Mouse (Mus musculus) hindbrain, embryonic 12.5 days (tissue): ENCODE results near the gene Nptx1. TPM values are rescaled to one million over a fixed set of nuclear protein-coding genes. Genes with fewer than 3 reads are reported as not detected.

Source experiments
- ATAC-seq: fragments of 200-750 bp; cut with Nextera tagmentation; 2 replicates; pipeline ENCODE4 v1.8.0; 2017; ENCODE audit warnings: moderate TSS enrichment; ENCODE audit not compliant: low FRiP score
- H3K27ac ChIP-seq: fragments of 300-500 bp; sonication (generic); 2 replicates; pipeline ENCODE4 v1.5.1; 2016; ENCODE audit warnings: mild to moderate bottlenecking
- H3K27me3 ChIP-seq: fragments of 300-500 bp; sonication (generic); 2 replicates; pipeline ENCODE4 v1.6.1; 2016; ENCODE audit warnings: mild to moderate bottlenecking
- H3K36me3 ChIP-seq: fragments of 300-500 bp; sonication (generic); 2 replicates; pipeline ENCODE4 v1.6.1; 2016; ENCODE audit warnings: mild to moderate bottlenecking
- H3K4me1 ChIP-seq: fragments of 300-500 bp; sonication (generic); 2 replicates; pipeline ENCODE4 v1.6.1; 2016
- H3K4me2 ChIP-seq: fragments of 300-500 bp; sonication (generic); replicated peaks from 2 replicates; pipeline ENCODE4 v1.6.1; 2016; ENCODE audit warnings: mild to moderate bottlenecking
- H3K4me3 ChIP-seq: fragments of 300-500 bp; sonication (generic); 2 replicates; pipeline ENCODE4 v1.5.1; 2016; ENCODE audit warnings: mild to moderate bottlenecking
- H3K9ac ChIP-seq: fragments of 300-500 bp; sonication (generic); 2 replicates; pipeline ENCODE4 v1.6.1; 2016; ENCODE audit warnings: mild to moderate bottlenecking, moderate library complexity
- H3K9me3 ChIP-seq: fragments of 300-500 bp; sonication (generic); replicated peaks from 2 replicates; pipeline ENCODE4 v1.6.1; 2016; ENCODE audit warnings: mild to moderate bottlenecking
- WGBS: fragments of 180-500 bp; shearing (Covaris S2); methylation state at CpG from one replicate; pipeline ENCODE4 v1.1.7; 2016; 5-methylcytosine and 5-hydroxymethylcytosine counted together
- polyA plus RNA-seq: library from polyadenylated mRNA; unstranded; fragments of >200 nt; fragmentation: Nextera tagmentation; extraction: Ambion mirVana; gene quantifications from 2 replicates; pipeline ENCODE4 v1.2.1, GENCODE M21; 2016

Nptx1 gene
- polyA plus RNA-seq, 1 experiment from 2014 or later, result 14.8 TPM

- Histone ChIP-seq H3K27me3 (peaks cover 49% of the 10 kb centered on the region), H3K4me2 (no peak overlapping the region), H3K4me3 (no peak overlapping the region), H3K36me3 (no peaks in the 10 kb centered on the region), H3K9ac (peak overlapping the region; percentile 27; the same call in 1 of the 2 replicates), H3K4me1 (peaks cover 19% of the 10 kb centered on the region), H3K27ac (no peak overlapping the region), H3K9me3 (no peaks in the 10 kb centered on the region)
- ATAC-seq, result no peak
- 32% methylated on average over 14 of the region's 14 CpGs for WGBS
Observed at GRCm38 (mm10) chr11:119539944-119540343, 7.6 kb downstream of the Nptx1 start.

- Histone ChIP-seq H3K4me2 (no peak overlapping the region), H3K4me3 (no peak overlapping the region), H3K27ac (no peak overlapping the region), H3K9me3 (no peaks in the 10 kb centered on the region), H3K27me3 (0 out of 2 replicates have a peak, but pooled peaks cover 5% of the 10 kb centered on the region), H3K9ac (no peak overlapping the region), H3K36me3 (no peaks in the 10 kb centered on the region), H3K4me1 (0 out of 2 replicates have a peak, but pooled peaks cover 2% of the 10 kb centered on the region)
- no peak for ATAC-seq
- WGBS, result 70% methylated on average over 7 of the region's 7 CpGs
Observed at GRCm38 (mm10) chr11:119533745-119534144, 13.8 kb downstream of the Nptx1 start.

- Histone ChIP-seq H3K4me1 (0 out of 2 replicates have a peak, but pooled peaks cover 2% of the 10 kb centered on the region), H3K4me2 (no peak overlapping the region), H3K9ac (no peak overlapping the region), H3K9me3 (no peaks in the 10 kb centered on the region), H3K36me3 (no peaks in the 10 kb centered on the region), H3K4me3 (no peak overlapping the region), H3K27ac (no peak overlapping the region), H3K27me3 (0 out of 2 replicates have a peak, but pooled peaks cover 5% of the 10 kb centered on the region)
- ATAC-seq, result no peak
- WGBS, result 66% methylated on average over 8 of the region's 8 CpGs
Observed at GRCm38 (mm10) chr11:119532460-119532859, 15.1 kb downstream of the Nptx1 start.

- H3K36me3 ChIP-seq, result no peaks in the 10 kb centered on the region
Observed at GRCm38 (mm10) chr11:119528930-119529329, 18.6 kb downstream of the Nptx1 start.

GRCm38 (mm10) chr11:119526068-119526966, 21.2 kb downstream of the Nptx1 start:
- Histone ChIP-seq H3K36me3 (no peaks in the 10 kb centered on the region), H3K9ac (no peak overlapping the region), H3K9me3 (no peaks in the 10 kb centered on the region), H3K4me1 (peaks cover 4% of the 10 kb centered on the region), H3K27ac (no peak overlapping the region), H3K4me2 (no peak overlapping the region), H3K4me3 (no peak overlapping the region), H3K27me3 (no peaks in the 10 kb centered on the region)
- no peak for ATAC-seq
- WGBS, result 82% methylated on average over 14 of the region's 14 CpGs

More at GRCm38 (mm10) chr11:119528930-119529329, 18.6 kb downstream of the Nptx1 start:
- no peak overlapping the region for H3K4me3 ChIP-seq
- no peaks in the 10 kb centered on the region for H3K9me3 ChIP-seq
- 0 out of 2 replicates have a peak, but pooled peaks cover 5% of the 10 kb centered on the region for H3K27me3 ChIP-seq
- H3K4me1 ChIP-seq, result peaks cover 6% of the 10 kb centered on the region
- no peak overlapping the region for H3K27ac ChIP-seq
- no peak overlapping the region for H3K9ac ChIP-seq
- ATAC-seq, result no peak
- no peak overlapping the region for H3K4me2 ChIP-seq
- 67% methylated on average over 11 of the region's 11 CpGs for WGBS

- 2% methylated on average over 32 of the region's 33 CpGs for WGBS
- Histone ChIP-seq H3K9ac (no peak overlapping the region), H3K9me3 (no peaks in the 10 kb centered on the region), H3K36me3 (no peaks in the 10 kb centered on the region), H3K4me1 (peaks cover 4% of the 10 kb centered on the region), H3K4me2 (peak overlapping the region; percentile 59), H3K4me3 (peak overlapping the region; percentile 32), H3K27ac (no peak overlapping the region), H3K27me3 (no peaks in the 10 kb centered on the region)
- peak; percentile 92 for ATAC-seq
Observed at GRCm38 (mm10) chr11:119524545-119524949, 23.0 kb downstream of the Nptx1 start.

GRCm38 (mm10) chr11:119523392-119523791, 24.2 kb downstream of the Nptx1 start:
- peaks cover 4% of the 10 kb centered on the region for H3K4me1 ChIP-seq
- H3K36me3 ChIP-seq, result no peaks in the 10 kb centered on the region
- ATAC-seq, result no peak
- no peak overlapping the region for H3K9ac ChIP-seq
- 90% methylated on average over 3 of the region's 3 CpGs for WGBS
- H3K4me3 ChIP-seq, result no peak overlapping the region
- no peaks in the 10 kb centered on the region for H3K9me3 ChIP-seq
- no peak overlapping the region for H3K27ac ChIP-seq
- no peak overlapping the region for H3K4me2 ChIP-seq
- H3K27me3 ChIP-seq, result no peaks in the 10 kb centered on the region

- H3K27ac ChIP-seq, result no peak overlapping the region
- H3K4me2 ChIP-seq, result no peak overlapping the region
- H3K9ac ChIP-seq, result no peak overlapping the region
- H3K9me3 ChIP-seq, result no peaks in the 10 kb centered on the region
- H3K4me3 ChIP-seq, result no peak overlapping the region
- H3K4me1 ChIP-seq, result peaks cover 4% of the 10 kb centered on the region
- no peak for ATAC-seq
- WGBS, result 76% methylated on average over 8 of the region's 8 CpGs
- H3K36me3 ChIP-seq, result no peaks in the 10 kb centered on the region
- no peaks in the 10 kb centered on the region for H3K27me3 ChIP-seq
Observed at GRCm38 (mm10) chr11:119522779-119523178, 24.8 kb downstream of the Nptx1 start.

- H3K4me2 ChIP-seq, result no peak overlapping the region
- H3K4me3 ChIP-seq, result no peak overlapping the region
- ATAC-seq, result no peak
- WGBS, result 81% methylated on average over 6 of the region's 6 CpGs
- no peak overlapping the region for H3K27ac ChIP-seq
- H3K9me3 ChIP-seq, result no peaks in the 10 kb centered on the region
- H3K4me1 ChIP-seq, result peaks cover 5% of the 10 kb centered on the region
- no peaks in the 10 kb centered on the region for H3K27me3 ChIP-seq
- no peak overlapping the region for H3K9ac ChIP-seq
- no peaks in the 10 kb centered on the region for H3K36me3 ChIP-seq
Observed at GRCm38 (mm10) chr11:119521920-119522710, 25.4 kb downstream of the Nptx1 start.

GRCm38 (mm10) chr11:119520713-119521063, 26.9 kb downstream of the Nptx1 start:
- Histone ChIP-seq H3K27me3 (no peaks in the 10 kb centered on the region), H3K4me3 (no peak overlapping the region), H3K9ac (no peak overlapping the region), H3K4me1 (peaks cover 19% of the 10 kb centered on the region), H3K27ac (no peak overlapping the region), H3K4me2 (no peak overlapping the region), H3K9me3 (no peaks in the 10 kb centered on the region), H3K36me3 (no peaks in the 10 kb centered on the region)
- no peak for ATAC-seq

GRCm38 (mm10) chr11:119520005-119520712, 27.4 kb downstream of the Nptx1 start:
- Histone ChIP-seq H3K9ac (no peak overlapping the region), H3K4me3 (no peak overlapping the region), H3K27ac (no peak overlapping the region), H3K4me1 (peaks cover 24% of the 10 kb centered on the region), H3K36me3 (no peaks in the 10 kb centered on the region), H3K9me3 (no peaks in the 10 kb centered on the region), H3K27me3 (no peaks in the 10 kb centered on the region), H3K4me2 (no peak overlapping the region)
- WGBS, result 69% methylated on average over 5 of the region's 5 CpGs
- no peak for ATAC-seq

GRCm38 (mm10) chr11:119519387-119519786, 28.2 kb downstream of the Nptx1 start:
- H3K4me2 ChIP-seq, result no peak overlapping the region
- no peaks in the 10 kb centered on the region for H3K36me3 ChIP-seq
- no peak overlapping the region for H3K9ac ChIP-seq
- H3K4me1 ChIP-seq, result peaks cover 29% of the 10 kb centered on the region
- no peaks in the 10 kb centered on the region for H3K27me3 ChIP-seq
- no peaks in the 10 kb centered on the region for H3K9me3 ChIP-seq
- WGBS, result 100% methylated on average over 1 of the region's 1 CpGs
- H3K4me3 ChIP-seq, result no peak overlapping the region
- ATAC-seq, result no peak
- H3K27ac ChIP-seq, result no peak overlapping the region
